Mouse (Mus musculus): Measurements from ENCODE around the gene Sh3bgrl.

Gene Sh3bgrl

DNA sequence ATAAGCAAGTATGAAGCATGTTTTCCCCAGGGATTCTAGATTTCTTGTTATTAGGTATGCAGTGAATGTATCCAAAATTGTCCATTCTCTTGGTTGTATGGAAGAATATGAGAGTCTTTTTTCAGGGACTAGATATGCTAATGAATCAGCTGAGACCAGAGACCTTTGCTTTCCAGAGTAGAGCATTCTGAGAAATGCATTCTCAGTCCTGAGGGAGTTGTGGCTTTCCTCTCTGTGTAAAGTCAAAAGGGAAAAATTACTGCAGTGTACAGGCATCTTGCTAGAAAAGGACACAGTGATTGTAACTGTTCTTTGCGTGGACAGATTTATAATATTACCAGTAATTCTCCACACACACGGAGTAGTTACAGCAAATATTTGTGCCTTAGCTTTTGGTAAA, 38.3 kb downstream of the Sh3bgrl start:
- no peak for DNase-seq

DNA sequence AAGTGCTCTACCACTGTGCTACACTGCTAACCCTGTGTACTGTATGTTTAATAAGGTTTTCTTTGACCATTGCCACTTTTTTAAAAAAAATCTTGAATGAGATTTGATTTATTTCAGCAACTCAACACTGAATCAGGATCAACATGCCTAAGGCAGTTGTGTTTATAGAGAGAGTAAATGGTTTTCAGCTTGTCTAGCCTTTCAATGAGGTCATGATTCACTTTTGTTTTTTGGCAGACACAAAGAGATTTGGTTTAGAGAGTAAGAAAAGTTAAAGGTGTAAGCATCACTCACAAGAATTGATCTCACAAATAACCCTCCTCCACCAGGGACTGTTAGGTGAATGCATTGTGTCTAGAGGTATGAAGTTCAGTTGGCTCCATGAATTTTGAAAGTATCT, 41.1 kb downstream of the Sh3bgrl start:
- no peak for DNase-seq

DNA sequence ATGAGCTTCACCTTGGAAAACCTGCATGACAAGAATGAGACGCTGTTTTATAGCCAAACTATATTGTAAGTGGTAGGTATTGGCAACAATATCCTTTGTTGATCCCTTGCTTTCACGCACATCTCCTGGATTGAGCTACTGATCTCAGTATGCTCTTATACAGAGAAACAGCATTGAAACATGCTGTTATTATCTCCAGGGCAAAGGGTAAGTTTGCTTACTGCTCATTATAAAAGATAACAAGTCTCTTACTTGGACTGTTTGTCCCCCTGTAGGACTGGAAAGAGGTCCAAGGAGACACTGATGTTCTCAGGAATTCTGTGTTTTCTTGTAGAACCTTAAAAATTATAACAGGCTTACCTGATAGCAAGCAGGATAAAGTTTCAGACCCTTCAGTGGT, 41.7 kb downstream of the Sh3bgrl start:
- DNase-seq = no peak

DNA sequence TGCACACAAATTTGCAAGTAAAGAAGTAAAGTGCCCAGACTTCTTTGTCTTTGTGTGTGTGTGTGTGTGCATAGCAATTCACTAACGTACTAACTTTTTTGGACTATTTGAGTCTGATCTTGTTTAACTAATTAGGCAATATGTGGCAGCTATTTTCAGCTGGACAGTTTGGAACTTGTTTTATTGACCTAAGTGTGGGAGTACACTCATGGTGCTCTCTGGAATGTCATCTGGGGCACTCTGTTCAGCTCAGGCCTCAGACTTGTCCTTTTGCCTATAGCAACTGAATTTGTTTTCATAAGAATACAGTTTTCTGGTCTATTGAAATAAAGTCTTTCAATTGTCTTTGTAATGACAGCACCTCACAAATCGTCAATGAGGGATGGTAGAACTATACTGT, 42.1 kb downstream of the Sh3bgrl start:
- DNase-seq = no peak

DNA sequence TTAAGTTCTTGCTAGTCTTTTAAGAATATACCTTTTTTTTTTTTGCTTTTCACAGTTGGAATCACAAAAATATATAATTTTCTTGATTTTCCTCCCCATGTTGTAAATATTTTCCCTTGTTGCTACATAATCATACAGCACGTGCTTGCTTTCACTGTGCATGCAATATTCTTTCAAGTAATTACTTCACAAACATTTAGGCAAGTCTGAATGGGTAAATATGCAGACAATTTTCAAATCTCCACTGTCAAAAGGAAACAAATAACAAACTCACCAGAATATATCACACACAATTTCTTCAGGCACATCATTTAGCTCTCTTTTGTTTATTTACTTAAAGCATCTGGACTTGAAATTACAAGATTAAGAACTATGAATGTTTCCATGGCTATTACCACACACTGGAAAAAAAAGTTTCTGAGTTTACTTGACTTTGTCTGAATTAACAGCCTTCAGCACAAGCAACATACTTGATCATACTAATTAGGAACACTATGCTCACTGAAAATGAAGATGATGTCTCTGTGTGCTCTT, 46.2 kb downstream of the Sh3bgrl start:
- no peak for DNase-seq

DNA sequence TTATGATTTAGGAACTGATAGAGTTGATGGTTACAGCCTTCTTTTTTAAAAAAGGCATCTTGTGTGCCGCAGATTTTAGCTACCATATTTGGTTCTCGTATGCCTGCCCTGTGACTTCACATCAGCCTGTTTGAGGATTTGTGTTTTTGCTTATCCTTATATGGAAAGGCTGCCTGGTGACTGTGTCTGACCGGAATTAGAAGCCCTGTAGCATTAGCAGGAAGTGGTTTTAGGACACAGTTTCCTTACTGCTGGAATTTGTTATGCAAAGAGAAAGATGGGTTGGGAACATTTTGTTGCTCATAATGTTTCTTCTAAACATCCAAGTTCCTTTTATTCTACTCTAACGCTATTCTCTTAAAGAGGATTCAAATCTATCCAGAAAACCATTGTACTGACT, 47.1 kb downstream of the Sh3bgrl start:
- DNase-seq = no peak

DNA sequence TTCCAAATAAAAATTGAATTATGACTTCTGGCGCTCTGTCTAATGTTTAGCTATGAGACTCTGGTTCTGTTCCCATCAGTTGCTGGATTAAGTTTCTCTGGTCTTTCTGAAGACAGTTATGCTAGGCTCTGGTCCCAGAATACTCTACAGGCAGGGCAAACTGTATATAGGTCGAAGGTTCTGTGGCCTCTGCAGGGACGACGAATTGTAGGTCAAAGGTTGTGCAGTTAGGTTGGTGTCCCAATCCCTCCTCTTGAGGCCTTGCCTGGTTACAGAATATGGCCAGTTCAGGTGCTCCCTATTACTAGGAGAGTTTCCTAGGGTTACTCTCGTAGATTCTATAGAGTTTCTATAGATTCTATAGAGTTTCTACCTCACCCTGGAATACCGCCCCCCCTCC, 50.6 kb downstream of the Sh3bgrl start:
- no peak for DNase-seq

DNA sequence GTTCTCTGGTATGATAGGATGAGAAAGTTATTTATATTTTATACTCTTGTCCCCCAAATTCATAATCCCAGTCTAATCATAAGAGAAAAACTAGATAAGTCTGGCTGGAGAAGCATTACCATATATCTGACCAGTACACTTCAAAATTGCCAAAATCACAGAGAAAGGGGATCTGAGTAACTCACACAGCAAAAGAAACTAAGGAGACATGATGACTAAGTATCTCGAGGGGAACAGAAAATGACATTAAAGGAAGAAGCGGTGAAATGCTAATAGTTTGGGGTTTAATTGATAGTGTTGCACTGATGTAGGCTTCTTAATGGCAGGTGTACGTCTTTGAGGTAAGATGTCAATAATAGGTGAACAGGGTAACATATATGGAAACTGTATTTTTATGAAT, 51.9 kb downstream of the Sh3bgrl start:
- DNase-seq = no peak

DNA sequence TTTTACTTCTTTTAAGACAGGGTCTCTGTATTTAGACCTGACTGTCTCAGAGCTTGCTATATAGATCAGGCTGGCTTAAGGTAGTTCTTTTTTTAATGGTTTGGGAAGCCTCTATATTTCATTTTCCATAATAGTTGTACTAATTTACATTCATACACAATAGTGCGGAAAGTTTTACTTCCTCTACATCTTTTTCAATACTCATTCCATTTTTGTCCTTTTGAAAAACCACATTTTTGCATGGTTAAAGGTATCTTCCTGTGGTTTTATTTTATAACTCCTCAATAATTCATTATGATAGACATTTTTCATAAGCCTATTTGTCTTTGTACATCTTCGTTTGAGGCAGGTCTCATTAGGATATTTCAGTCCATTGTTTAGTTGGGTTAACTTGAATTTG, 56.1 kb downstream of the Sh3bgrl start:
- DNase-seq = no peak

DNA sequence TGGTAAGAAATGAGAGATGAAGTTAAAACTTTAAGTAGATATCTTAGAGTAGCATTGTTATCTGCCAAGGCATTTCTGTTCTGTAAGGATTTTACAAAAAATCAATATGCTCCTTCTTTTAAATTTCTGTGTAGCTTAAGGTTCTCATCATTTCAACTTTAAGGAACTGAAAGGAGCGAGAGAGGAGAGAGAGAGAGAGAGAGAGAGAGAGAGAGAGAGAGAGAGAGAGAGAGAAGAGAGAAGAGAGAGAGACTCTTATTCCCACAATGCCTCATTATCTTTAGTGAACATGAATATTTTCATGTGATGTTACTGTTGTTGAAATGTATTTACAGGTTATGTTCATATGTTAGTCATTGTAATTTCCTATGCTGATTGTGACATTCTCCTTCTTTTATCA, 65.2 kb downstream of the Sh3bgrl start:
- no peak for DNase-seq

DNA sequence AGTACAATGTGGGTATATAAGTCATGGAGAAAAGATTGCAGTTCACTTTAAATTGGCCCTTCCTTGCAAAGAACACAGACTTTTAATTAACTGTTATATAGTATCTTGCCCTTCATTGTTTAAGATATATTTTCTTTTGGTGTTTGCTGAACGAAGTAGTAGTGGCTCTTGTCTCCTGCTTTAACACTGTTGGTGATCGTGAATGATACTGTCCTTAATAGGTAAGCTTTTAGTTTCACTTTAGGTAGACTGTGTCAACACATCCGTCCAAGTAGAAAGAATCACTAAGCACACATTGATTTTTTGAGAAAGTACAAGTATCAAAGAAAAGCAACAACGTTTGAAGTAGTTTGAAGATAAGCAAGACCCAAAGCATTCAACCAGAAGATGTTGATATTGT, 65.7 kb downstream of the Sh3bgrl start:
- no peak for DNase-seq

DNA sequence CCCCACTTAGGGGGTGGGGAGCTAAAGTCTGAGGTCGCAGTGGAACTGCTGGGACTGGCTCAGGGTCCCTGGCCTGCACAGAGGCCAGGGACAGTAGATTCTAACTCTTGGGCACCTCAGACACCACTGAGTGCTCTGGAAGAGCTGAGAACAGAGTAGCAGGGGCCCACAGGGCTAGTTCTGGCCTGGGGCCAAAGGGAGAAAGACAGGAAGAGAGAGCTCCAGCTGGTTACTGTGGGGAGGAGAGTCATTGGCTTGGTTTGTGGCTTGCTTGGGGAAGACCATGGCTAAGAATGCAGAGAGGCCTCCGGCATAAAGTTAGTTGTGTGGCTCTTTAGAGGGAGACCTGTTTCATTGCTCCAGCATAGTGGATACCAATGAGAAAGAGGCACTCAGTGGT, 79.9 kb downstream of the Sh3bgrl start:
- no peak for DNase-seq

DNA sequence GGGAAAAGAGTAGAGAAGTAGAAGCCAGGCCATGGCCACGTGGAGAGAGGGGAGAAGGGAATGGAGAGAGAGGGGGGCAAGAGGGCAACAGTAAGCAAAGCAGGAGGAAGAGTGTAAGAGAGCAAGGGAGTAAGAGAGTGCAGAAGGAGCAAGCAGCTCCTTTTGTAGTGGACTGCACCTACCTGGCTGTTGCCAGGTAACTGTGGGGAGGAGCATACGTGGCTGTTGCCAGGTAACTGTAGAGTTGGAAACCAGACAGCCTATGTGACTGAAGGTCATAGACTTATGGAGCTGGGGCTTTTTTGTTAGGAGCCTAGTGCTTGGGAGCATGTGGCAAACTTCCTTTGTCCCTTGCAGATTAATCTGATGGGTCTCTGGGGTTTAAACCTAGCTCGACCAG, 80.3 kb downstream of the Sh3bgrl start:
- no peak for DNase-seq

DNA sequence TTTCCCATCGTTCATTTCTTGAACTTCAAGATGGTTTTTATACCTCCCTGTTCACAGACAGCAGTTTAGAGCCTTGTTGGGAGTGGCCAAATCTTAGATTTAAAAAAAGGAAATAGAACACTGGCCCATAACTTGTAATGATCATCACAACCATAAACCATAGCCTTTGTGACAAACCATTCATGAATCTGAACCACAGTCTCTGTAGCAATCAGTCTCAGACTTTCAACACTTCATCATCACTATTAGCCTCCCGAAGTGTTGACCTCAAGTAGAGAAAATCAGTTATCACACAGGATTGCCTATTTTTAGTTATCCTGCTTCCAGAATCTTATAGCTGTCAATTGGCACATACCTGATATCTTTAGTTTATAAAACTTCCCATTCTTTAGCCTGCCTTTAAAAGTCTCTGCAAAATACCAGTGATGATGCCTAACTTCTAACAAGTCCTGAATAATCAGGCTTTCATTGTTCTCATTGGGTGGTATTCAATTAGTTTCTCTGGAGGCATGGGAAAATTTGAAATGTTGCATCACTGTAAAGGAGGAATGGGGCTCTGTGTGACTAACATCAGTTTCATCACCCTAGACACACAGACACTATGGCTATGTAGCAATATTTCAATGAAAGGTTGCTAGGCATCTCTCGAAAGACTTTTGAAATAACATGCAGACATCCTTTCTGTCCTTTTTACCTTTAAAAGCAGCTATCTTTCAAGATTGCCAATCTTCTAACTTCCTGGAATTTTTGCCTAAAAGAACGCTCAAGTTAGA, 89.7 kb downstream of the Sh3bgrl start:
- DNase-seq = no peak

DNA sequence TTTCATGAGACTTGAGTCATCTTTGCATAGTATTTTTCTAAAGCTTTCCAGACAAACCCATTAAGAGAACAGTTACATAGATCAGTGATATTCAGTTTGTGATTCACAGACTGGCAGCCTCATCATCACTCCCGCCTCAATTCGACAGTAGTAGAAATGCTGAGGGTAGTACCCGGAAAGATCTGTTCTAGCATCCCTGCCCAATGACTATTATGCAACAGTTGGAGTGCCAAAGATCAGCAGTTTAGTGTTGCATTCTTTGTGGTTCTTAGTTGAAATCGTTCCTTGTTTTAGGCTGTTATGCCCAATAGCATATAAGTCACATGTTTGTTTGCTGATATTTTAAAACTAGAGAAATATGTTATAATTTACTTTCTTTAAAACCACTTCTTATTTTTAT, 94.4 kb downstream of the Sh3bgrl start:
- no peak for DNase-seq

DNA sequence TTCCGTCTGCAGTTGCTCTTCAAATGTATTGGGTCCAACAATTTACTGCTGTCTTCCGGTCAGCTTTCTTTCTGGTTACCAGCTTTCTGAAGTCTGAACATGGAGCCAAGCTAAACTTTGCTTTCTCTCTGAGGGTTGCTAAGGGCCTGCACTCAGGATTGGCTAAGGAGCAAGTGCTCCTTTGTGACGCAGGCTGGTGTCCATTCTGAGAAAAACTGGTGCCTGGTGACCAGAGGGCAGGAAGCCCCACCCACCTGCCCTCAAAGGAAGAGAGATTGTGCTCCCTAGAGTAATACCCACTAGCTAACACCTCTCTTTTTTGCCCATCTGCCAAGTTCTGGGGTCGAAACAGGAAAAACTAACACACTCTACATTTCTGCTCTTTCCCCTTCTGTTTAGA, 95.8 kb downstream of the Sh3bgrl start:
- no peak for DNase-seq

DNA sequence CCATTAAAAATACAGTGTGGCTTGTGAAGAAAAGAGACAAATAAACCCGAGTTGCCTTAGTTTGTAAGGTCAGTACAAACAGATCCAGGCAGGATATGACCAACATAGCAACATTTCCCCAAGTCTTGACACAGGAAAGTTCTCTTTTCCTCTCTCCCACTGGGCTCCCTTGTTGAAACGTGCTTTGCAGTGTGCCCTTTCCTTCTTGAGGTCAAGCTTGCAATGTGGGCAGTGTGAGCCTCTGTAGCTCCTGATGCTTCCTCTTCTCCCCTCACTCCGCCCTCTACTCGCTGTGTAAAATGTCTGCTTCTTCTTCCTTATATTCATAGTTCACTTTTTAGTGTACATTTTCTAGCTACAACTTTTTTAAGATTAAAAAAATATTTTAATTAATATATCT, 96.3 kb downstream of the Sh3bgrl start:
- DNase-seq = no peak

DNA sequence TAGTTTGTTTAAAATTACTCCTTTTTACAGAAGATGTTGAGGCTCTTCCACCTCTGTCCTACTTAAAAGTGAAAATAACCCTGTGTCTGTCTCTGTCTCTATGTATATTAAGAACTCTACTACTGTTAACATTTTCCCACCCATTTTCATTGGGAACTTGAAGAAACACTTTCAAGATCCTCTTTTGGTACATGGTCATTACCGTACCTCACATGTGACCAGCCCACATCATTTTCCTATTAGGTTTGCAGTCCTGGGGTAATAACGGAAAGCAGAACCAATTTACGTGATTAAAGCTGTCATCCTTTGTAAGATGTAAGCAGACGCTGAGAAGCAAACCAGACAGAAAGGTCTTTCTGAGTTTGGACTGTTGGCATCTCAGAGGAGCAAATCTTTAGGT, 101.3 kb downstream of the Sh3bgrl start, which contains the start of gene Gm6377:
TSS of gene Gm6377 (plus strand) at position 289 of the 400 bp plus-strand sequence.
- DNase-seq = no peak

DNA sequence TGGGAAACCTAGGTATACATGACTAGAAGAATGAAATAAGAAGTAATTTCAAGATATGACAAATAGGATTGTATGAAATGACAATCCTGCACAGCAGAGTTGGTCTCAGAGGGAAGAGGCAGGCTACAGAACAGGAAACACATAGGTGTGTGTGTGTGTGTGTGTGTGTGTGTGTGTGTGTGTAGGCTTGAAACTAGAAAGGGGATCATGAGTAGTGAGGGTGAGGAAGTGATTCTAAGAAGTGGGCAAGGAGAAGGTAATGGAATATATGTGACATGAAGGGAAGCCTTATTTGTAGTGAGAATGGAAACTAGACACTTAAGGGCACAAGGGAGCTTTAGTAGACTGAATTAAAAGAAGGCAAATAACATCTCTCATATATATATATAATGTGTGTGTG, 112.7 kb downstream of the Sh3bgrl start:
- DNase-seq = no peak

DNA sequence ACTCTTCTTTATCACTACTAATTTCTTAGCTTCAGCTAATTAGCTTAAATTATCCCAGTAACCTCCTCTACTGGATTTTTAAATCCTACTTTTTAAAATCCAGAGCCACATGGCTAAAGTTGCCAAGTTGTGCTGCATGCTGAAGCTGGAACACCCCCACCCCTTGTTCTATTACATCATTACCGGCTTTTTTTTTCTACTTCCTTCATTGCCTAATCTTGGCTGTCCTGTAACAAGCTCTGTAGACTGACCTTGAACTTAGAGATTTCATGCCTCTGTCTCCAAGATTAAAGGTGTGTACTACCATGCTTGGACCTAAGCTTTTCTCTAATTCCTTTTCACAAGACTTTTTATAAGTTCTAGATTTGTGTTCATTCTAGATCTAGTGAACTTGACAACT, 133.6 kb downstream of the Sh3bgrl start:
- no peak for DNase-seq

DNA sequence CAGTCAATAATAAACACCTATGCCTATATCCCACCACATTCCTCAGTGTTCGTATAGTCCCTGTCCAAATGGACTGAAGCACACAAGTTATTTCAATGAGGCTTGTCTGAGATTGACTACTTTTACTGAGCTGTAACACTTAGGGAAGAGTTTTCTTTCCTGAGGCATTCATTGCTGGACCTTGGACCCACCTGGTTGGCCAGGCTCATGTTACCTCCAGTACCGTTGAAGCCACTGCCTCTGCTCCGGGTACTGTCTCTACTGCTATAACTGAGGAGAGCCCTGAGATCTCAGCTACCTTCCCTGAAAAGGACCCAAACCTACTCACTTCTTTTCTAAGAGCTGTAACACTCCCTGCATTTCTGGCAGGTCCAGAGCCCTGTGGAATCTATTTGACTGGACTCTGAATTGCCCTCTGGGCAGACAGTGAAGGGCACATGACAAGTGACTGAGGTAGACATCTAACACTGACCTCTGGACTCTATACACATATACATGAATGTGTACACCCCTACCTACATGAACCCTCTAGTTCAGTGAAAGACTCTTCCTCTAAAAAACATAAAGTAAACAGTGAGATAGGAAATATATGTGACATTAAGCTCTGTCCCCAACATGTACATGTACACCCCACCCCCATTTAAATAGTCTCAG, 140.3 kb downstream of the Sh3bgrl start:
- DNase-seq = no peak

DNA sequence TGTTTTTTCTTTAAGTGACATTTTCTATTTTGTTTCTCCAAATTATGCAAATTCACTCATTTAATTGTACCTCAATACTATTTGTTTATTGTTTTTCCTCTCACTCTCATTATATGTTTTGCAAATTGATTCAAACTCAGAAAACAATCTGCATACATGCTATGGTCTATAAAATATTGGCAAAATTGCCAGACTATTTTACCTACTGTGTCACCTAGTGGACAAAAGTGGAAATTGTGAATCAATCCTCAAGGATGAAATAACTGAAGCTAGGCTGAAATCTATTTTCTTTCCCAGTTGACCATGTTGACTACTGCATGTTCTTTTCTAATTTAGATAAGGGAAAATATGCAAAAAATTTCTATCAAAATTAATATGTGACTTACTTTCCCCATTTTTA, 143.0 kb downstream of the Sh3bgrl start:
- no peak for DNase-seq
